Mouse (Mus musculus): ENCODE measurements around the gene Foxp4. TPM values are rescaled to one million over a fixed set of nuclear protein-coding genes. Genes with fewer than 3 reads are reported as not detected.

Foxp4 gene
- polyA plus RNA-seq, 1 experiment from 2014 or later, result 24.3 TPM

DNA sequence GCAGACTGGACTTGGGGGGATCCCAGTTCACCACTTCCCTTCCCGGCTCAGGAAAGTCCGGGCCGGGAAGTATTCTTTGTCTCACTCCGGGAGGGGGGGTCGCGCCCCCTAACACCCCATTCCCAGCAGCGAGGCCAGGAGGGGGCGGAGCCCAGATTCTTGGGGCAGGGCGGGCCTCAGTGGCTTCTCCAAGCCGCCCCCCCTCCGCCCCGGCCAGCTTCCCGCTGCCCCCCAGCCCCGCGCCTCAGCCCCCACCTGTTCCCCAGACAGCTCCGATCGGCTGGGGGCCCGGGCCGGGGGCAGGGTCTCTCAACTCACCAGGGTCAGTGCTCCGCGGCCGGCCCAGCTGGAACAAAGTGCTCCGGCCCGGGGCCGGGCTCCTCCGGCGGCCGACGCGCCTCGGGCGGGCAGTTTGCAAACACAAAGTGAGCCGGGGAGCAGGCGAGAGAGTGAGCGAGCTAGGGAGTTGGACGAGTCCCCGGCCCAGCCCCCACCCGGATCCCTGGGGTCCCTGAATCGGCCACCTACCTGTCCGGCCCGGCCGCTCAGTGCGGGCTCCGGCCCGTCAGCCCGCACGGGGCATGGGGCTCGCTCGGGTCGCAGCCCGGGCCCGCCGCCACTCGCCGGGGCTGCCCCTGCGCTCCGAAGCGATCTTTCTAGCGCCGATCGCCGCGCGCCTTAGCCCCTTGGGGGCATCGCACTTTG, 615 bp downstream of the Foxp4 start:
- Histone ChIP-seq H3K36me3 (replicated peaks) (0 out of 2 replicates have a peak, but pooled peaks cover 6% of the 10 kb centered on the region), H3K9me3 (no peaks in the 10 kb centered on the region), H3K4me2 (peak overlapping the region; percentile 76), H3K27me3 (peaks cover 44% of the 10 kb centered on the region), H3K27ac (peak overlapping the region; percentile 96), H3K9ac (peak overlapping the region; percentile 98), H3K4me1 (peaks cover 62% of the 10 kb centered on the region), H3K4me3 (replicated peaks) (peak overlapping the region; percentile 90)
- WGBS, result under 1% methylated on average over 46 of the region's 65 CpGs
- peak; percentile 57 for ATAC-seq (ENCODE audit: low FRiP score)

DNA sequence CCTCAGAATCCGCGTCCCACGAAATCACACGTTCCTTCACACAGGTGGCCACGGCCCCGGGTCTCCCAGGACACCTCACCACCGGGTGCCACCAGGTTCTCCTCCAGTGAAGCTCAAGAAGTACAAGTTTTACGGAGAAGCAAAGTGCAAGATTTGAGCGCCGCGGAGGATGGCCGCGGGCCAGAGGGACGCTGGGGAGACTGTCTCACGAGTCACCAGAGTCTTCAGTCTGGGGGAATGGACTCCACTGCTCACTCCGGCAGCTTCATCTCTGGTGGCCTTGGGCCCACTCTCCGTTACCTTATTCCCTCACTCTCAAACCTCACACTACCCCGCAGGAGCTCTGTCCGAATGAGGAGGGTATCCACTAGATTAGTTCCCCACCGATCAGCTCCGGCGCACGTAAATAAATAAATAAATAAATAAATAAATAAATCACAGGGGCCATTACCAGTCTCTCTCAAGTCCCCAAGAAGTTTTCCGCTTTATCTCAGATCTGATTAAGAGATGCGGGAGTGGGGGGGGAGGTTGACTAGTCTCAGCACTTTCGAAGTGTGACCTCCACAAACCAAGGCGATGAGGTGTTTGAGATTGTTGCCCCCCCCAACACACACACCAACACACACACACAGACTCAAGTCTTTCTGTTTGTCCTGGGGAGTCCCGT, 1.3 kb downstream of the Foxp4 start:
- no peaks in the 10 kb centered on the region for H3K9me3 ChIP-seq
- peak overlapping the region; percentile 90 for H3K4me3 ChIP-seq (replicated peaks)
- peak overlapping the region; percentile 96 for H3K27ac ChIP-seq
- H3K4me2 ChIP-seq, result peak overlapping the region; percentile 76
- peaks cover 66% of the 10 kb centered on the region for H3K4me1 ChIP-seq
- peak overlapping the region; percentile 98 for H3K9ac ChIP-seq
- ATAC-seq (ENCODE audit: low FRiP score), result no peak
- under 1% methylated on average over 28 of the region's 28 CpGs for WGBS
- 0 out of 2 replicates have a peak, but pooled peaks cover 6% of the 10 kb centered on the region for H3K36me3 ChIP-seq (replicated peaks)
- peaks cover 50% of the 10 kb centered on the region for H3K27me3 ChIP-seq

DNA sequence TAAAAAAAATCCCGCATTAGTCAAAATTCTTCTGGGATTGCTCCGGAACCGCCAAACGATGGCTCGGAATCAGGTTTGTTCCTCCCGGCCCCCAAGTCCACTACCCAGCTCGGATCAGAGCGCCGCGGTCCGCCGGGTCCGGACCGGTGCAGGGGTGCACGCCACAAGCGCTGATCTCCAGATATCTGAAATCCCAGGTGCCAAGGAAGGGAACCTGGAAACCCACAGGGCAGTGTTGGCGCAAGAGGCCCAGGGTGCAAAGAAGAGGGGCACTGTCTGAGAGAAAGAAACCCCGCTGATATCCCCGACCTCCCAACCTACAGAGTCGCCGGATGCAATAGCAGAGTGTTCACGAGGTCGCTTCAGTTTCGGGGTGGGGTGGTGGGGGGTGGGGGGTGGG, 1.9 kb downstream of the Foxp4 start:
- peak overlapping the region; percentile 90 for H3K4me3 ChIP-seq (replicated peaks)
- H3K27me3 ChIP-seq, result peaks cover 53% of the 10 kb centered on the region
- no peak for ATAC-seq (ENCODE audit: low FRiP score)
- H3K36me3 ChIP-seq (replicated peaks), result 0 out of 2 replicates have a peak, but pooled peaks cover 6% of the 10 kb centered on the region
- H3K4me2 ChIP-seq, result peak overlapping the region; percentile 76
- H3K4me1 ChIP-seq, result peaks cover 71% of the 10 kb centered on the region
- H3K27ac ChIP-seq, result 0 out of 2 replicates have a peak overlapping the region, but pooled peaks have one; percentile 36
- no peaks in the 10 kb centered on the region for H3K9me3 ChIP-seq
- H3K9ac ChIP-seq, result peak overlapping the region; percentile 98
- under 1% methylated on average over 24 of the region's 24 CpGs for WGBS

DNA sequence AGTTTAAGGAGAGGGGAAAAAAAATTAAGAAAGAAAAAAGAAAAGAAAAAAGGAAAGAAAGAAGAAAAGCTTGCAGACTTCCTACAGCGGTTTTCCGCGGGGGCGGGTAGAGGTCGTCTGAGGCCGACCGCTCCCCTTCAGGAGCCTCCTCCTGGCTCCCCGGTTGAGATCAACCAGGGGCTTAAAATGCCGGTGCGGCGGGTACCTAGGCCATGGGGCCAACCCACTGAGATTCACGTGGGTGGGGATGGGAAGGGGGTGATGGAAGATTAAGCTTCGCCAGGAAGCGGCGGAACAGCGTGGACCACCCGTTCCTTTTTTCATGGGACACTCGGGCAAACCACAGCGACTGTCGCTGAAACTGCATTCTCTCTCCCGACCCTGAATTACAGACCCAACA, 2.3 kb downstream of the Foxp4 start:
- H3K4me2 ChIP-seq, result peak overlapping the region; percentile 76
- H3K4me1 ChIP-seq, result peaks cover 76% of the 10 kb centered on the region
- H3K36me3 ChIP-seq (replicated peaks), result 0 out of 2 replicates have a peak, but pooled peaks cover 6% of the 10 kb centered on the region
- H3K9me3 ChIP-seq, result no peaks in the 10 kb centered on the region
- no peak for ATAC-seq (ENCODE audit: low FRiP score)
- H3K27ac ChIP-seq, result no peak overlapping the region
- peak overlapping the region; percentile 90 for H3K4me3 ChIP-seq (replicated peaks)
- WGBS, result 1% methylated on average over 21 of the region's 21 CpGs
- peak overlapping the region; percentile 98 for H3K9ac ChIP-seq
- H3K27me3 ChIP-seq, result peaks cover 57% of the 10 kb centered on the region

DNA sequence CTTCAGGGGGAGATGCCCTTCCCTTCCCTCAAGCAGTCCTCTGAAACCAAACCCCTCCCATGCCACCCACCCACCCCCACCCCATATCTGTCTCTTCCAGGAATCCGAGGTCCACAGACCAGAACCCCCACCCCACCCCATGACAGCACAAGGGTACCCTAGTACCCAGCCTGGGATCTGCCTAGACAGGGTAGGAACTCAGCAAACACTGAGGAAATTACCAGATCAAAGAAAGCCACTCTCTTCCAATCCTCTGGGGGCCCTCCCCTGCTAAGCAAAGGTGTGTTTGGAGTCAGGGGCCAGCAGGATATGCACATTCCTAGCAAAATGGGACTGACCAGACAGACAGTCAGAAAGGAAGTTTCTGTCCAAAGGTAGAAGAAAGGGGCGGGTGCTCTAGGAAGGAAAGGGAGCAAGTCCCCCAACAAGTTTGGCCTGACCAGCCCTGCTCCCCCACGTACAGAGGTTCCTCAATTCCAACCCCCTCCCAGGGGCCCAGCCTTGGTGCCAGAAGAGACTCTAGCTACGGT, 3.2 kb downstream of the Foxp4 start:
- Histone ChIP-seq H3K36me3 (replicated peaks) (0 out of 2 replicates have a peak, but pooled peaks cover 6% of the 10 kb centered on the region), H3K27me3 (peaks cover 66% of the 10 kb centered on the region), H3K27ac (no peak overlapping the region), H3K4me1 (peaks cover 84% of the 10 kb centered on the region), H3K9me3 (no peaks in the 10 kb centered on the region), H3K4me2 (peak overlapping the region; percentile 76), H3K4me3 (replicated peaks) (peak overlapping the region; percentile 90), H3K9ac (peak overlapping the region; percentile 98; the same call in 1 of the 2 replicates)
- WGBS, result 38% methylated on average over 4 of the region's 4 CpGs
- ATAC-seq (ENCODE audit: low FRiP score), result no peak

DNA sequence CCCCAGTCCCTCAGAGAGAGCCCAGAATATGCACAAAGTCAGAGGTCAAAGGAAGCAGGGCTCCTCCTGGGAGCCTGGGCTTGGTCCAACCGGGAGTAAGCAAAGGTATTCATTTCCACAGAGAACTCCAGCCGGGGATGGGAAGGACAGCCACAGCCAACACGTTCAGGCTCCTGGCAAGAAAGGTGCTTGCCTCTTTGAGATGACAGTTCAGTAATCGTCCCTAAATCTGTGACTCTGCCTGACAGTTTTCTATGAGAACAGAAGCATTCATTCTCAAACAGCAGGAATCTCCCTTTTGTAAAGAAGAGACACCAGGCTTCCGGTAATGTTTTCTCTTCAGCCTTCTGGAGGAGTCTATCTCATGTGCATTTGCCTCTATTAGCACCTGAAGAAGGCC, 4.6 kb downstream of the Foxp4 start:
- Histone ChIP-seq H3K27ac (no peak overlapping the region), H3K36me3 (replicated peaks) (0 out of 2 replicates have a peak, but pooled peaks cover 6% of the 10 kb centered on the region), H3K4me1 (peaks cover 84% of the 10 kb centered on the region), H3K27me3 (peaks cover 80% of the 10 kb centered on the region), H3K4me2 (peak overlapping the region; percentile 76), H3K9me3 (no peaks in the 10 kb centered on the region), H3K4me3 (replicated peaks) (no peak overlapping the region), H3K9ac (0 out of 2 replicates have a peak overlapping the region, but pooled peaks have one; percentile 13)
- 37% methylated on average over 5 of the region's 5 CpGs for WGBS
- no peak for ATAC-seq (ENCODE audit: low FRiP score)

DNA sequence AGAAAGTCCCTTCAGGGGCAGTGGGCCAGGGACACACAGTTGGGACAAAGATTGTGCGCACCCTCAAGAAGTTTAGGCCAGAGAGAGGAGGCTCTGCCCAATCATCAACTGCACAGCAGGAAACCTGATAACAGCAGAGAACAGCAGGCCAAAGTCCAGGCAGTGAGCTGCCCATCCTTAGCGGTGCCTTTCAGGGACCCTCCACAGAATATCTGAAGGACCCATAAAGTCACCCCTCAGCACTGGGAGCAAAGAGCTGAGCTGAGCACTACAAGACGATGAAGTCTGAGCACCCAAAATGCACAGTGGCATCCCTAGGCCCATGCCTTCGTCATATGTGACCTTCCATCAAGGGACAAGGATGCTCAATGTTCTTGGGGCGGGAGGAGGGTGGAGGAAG, 6.5 kb downstream of the Foxp4 start:
- no peak overlapping the region for H3K4me2 ChIP-seq
- no peak overlapping the region for H3K4me3 ChIP-seq (replicated peaks)
- peaks cover 88% of the 10 kb centered on the region for H3K27me3 ChIP-seq
- WGBS, result 78% methylated on average over 5 of the region's 5 CpGs
- H3K36me3 ChIP-seq (replicated peaks), result 0 out of 2 replicates have a peak, but pooled peaks cover 6% of the 10 kb centered on the region
- no peak overlapping the region for H3K9ac ChIP-seq
- peak overlapping the region; percentile 36; the same call in 1 of the 2 replicates for H3K27ac ChIP-seq
- ATAC-seq (ENCODE audit: low FRiP score), result no peak
- no peaks in the 10 kb centered on the region for H3K9me3 ChIP-seq
- H3K4me1 ChIP-seq, result peaks cover 91% of the 10 kb centered on the region

DNA sequence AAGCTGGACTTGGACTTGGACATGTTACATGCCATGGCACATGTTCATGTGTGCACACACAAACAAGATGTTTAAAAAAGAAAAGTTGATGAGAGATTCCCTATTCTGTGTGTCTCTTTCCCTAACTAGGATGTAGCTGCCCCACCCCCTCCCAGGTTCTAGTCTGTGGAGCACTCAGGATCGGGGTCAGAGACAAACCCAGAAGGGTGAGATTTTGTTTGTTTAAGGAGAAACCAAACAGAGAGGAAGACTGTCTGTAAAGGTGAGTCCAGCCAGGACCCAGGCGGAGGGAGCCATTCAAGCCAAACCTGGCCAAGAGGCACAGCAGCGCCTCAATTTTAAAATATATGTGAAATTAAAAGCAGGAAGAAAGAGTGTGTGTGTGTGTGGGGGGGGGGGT, 7.2 kb downstream of the Foxp4 start:
- no peaks in the 10 kb centered on the region for H3K9me3 ChIP-seq
- H3K27ac ChIP-seq, result no peak overlapping the region
- H3K9ac ChIP-seq, result no peak overlapping the region
- peaks cover 86% of the 10 kb centered on the region for H3K4me1 ChIP-seq
- peaks cover 88% of the 10 kb centered on the region for H3K27me3 ChIP-seq
- no peak for ATAC-seq (ENCODE audit: low FRiP score)
- no peak overlapping the region for H3K4me2 ChIP-seq
- WGBS, result 84% methylated on average over 3 of the region's 3 CpGs
- H3K4me3 ChIP-seq (replicated peaks), result no peak overlapping the region
- 0 out of 2 replicates have a peak, but pooled peaks cover 6% of the 10 kb centered on the region for H3K36me3 ChIP-seq (replicated peaks)

DNA sequence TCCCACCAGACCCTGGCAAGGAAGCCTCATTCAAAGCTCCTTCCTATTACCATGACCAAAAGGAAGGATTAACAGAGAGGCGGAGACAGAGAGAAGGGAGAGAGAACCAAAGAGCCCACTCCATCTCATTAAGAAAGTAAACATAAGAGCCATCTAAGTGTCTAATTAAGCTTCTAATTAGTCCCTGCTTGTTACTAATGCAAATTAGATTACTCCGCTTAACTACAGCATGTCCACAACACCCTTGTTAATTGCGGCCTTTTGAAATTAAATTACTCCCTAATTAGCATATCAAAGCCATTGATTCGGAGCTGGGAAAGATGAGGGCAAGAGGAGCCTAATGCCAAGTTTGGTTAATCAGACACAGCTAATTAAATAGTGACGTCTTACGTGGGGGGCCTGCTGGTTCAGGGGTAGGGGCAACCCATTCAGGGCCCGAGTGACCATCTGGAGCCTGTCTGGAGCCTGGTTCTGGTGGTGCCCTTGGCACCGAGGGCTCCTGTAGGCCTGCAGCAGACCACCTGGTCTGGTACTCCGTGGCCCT, 9.7 kb downstream of the Foxp4 start:
- no peaks in the 10 kb centered on the region for H3K9me3 ChIP-seq
- H3K4me1 ChIP-seq, result peaks cover 81% of the 10 kb centered on the region
- ATAC-seq (ENCODE audit: low FRiP score), result peak; percentile 86
- H3K9ac ChIP-seq, result no peak overlapping the region
- H3K4me2 ChIP-seq, result peak overlapping the region; percentile 30
- WGBS, result 8% methylated on average over 9 of the region's 9 CpGs
- peak overlapping the region; percentile 77 for H3K27ac ChIP-seq
- H3K36me3 ChIP-seq (replicated peaks), result 0 out of 2 replicates have a peak, but pooled peaks cover 6% of the 10 kb centered on the region
- H3K4me3 ChIP-seq (replicated peaks), result no peak overlapping the region
- H3K27me3 ChIP-seq, result peaks cover 88% of the 10 kb centered on the region

DNA sequence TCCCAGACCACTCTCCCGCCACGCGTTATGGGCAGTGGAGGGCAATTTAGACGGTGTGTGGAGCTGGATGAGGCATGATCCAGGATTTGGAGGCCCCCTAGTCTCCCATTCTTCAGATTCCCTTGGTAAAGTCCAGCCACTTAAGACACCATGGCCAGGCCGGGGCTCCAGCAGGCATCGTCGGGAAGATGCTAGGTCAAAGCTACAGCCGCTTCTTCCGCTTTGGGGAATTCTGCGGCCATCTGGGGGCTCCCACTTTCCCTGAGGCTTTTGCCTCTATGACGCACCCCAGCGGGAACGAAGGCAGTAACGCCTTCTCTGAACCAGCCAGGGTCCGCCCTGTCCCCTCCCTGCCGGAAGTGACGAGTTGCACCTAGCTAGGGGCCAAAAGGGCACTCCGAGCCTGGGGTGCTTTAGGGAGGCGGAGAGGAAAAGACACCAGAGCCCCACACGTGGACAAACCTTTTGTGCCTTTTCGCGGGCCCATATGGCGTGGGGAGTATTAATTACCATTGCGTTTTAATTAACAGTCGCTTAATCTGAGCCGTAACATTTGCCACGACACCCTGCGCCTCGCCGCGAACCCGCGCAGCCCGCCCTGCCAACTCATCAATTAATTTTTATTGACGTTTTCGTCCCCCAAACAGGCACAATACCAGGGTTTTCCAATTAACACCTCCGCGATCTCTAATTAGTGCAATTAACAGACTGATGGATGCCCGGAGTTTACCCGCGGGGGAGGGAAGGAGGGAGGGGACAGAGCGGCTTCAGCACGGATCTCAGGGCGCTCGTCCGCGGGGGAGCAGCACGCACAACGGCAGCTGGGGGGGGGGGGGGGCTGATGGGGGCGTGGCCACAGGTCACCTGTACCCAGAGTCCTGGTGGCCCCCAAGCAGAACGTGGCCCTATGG, 15.1 kb downstream of the Foxp4 start:
- peak; percentile 63; the same call in 1 of the 2 replicates for ATAC-seq (ENCODE audit: low FRiP score)
- H3K9me3 ChIP-seq, result no peaks in the 10 kb centered on the region
- WGBS, result 9% methylated on average over 51 of the region's 51 CpGs

DNA sequence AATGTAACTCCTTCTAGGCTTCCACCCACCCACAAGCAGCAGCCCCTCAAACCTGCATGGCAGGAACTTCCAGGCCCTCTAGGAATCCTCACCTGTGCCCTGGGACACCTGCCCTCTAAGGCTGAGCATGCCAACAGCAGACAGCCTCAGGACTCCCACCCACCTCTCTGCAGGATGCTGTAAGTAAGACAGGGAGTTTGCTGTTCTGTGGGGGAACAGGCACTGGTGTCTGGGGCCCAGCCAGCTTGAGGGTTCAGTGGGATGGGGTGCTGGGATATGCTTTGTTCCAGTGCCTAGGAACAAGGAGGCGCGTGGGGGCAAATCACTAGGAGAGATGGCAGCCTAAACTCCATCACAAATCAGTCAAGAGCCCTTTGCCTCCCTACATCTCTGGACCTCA, 16.4 kb downstream of the Foxp4 start:
- H3K9ac ChIP-seq, result no peak overlapping the region
- H3K4me1 ChIP-seq, result peaks cover 80% of the 10 kb centered on the region
- H3K27me3 ChIP-seq, result peaks cover 98% of the 10 kb centered on the region
- H3K27ac ChIP-seq, result peak overlapping the region; percentile 75
- H3K4me2 ChIP-seq, result peak overlapping the region; percentile 19; the same call in 1 of the 2 replicates
- ATAC-seq (ENCODE audit: low FRiP score), result no peak
- no peaks in the 10 kb centered on the region for H3K9me3 ChIP-seq
- 86% methylated on average over 2 of the region's 2 CpGs for WGBS
- no peak overlapping the region for H3K4me3 ChIP-seq (replicated peaks)
- H3K36me3 ChIP-seq (replicated peaks), result peaks cover 12% of the 10 kb centered on the region

More for the DNA sequence above, 15.1 kb downstream of the Foxp4 start:
- peak overlapping the region; percentile 68 for H3K27ac ChIP-seq
- H3K4me3 ChIP-seq (replicated peaks), result peak overlapping the region; percentile 26
- H3K4me1 ChIP-seq, result peaks cover 81% of the 10 kb centered on the region
- peaks cover 94% of the 10 kb centered on the region for H3K27me3 ChIP-seq
- H3K36me3 ChIP-seq (replicated peaks), result no peaks in the 10 kb centered on the region; the same call in 1 of the 2 replicates
- peak overlapping the region; percentile 50 for H3K4me2 ChIP-seq
- H3K9ac ChIP-seq, result 0 out of 2 replicates have a peak overlapping the region, but pooled peaks have one; percentile 38
